Mouse (Mus musculus) heart, adult 11 months (tissue): ENCODE measurements around the gene Nab2.

Experiments
- DNase-seq: peaks from one replicate; pipeline ENCODE4 v3.0.0; 2022

The Nab2 gene

GRCm38 (mm10) chr10:127614236-127615033, 53.9 kb downstream of the Nab2 start:
- peak; percentile 97 for DNase-seq

- DNase-seq = no peak
Observed at GRCm38 (mm10) chr10:127612079-127612775, 56.1 kb downstream of the Nab2 start.
